Mouse (Mus musculus) cerebellum, adult 2 months (tissue): Measurements from ENCODE around the gene Selenbp1.

ENCODE experiments used
- CTCF ChIP-seq: fragments of 200-500 bp; IDR thresholded peaks from 2 replicates; pipeline ENCODE4 v1.5.1; 2011; ENCODE audit warnings: low read depth, mild to moderate bottlenecking, control low read depth, low read length, moderate library complexity, borderline replicate concordance; ENCODE audit not compliant: insufficient read depth
- POLR2A ChIP-seq: fragments of 200-500 bp; IDR thresholded peaks from 2 replicates; pipeline ENCODE4 v1.6.1; 2011; ENCODE audit warnings: low read length, control low read depth, borderline replicate concordance; ENCODE audit not compliant: insufficient read depth

DNA sequence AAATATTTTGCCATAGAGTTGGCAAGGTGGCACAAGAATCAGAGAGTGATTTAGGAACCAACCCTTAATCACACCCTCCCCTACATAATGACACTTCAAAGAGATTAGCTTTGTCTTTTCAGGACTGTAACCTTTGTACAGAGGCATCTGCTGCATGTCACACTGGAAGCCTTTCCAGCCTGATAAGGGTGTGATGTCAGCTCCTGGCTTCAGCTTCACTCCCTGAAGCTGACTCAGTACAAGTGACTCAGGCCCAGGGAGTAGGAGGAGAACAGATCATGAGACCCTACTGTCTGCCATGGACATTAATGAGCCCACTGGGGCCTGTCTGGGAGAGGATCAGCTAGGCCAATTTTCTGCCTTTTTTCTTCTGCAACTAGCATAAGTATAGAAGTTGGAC, 54.7 kb downstream of the Selenbp1 start:
- TF ChIP-seq POLR2A, result no peak
- no peak for TF ChIP-seq CTCF
